Mouse (Mus musculus): Measurements from ENCODE around the gene Crabp1. TPM values are rescaled to one million over a fixed set of nuclear protein-coding genes. Genes with fewer than 3 reads are reported as not detected.

Crabp1 gene
- polyA plus RNA-seq, 1 experiment, result 168 TPM

GRCm38 (mm10) chr9:54776451-54776982 lies 12.0 kb downstream of the Crabp1 start:
- TF ChIP-seq POLR2A (IDR thresholded peaks at IDR 0.05; ENCODE audit: borderline replicate concordance, extremely low read depth, insufficient read depth, insufficient read length, poor library complexity, severe bottlenecking) (no peak), CTCF (IDR thresholded peaks at IDR 0.05; ENCODE audit: borderline replicate concordance, extremely low read depth, insufficient read depth, insufficient read length) (no peak)
- peak; percentile 73 for DNase-seq (ENCODE audit: low read depth)

DNA sequence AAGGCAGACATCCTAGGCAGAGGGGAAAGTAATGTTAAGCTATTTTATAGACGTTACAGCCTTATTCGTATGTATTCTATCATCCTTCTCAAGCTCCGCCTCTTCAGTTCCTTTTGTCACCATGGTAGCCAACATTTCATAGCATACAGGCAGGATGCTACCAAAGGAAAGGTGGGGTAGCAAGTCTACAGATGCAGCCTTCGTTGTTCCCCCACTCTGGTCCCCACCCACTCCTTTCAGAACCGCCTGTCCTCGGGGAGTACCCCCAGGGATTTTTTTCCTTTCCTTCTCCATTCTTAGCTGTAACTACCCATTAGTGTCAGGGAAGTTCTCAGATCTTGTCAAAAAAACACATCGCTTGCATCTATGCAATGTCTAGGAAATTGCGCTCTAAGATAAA lies 14.7 kb downstream of the Crabp1 start:
- TF ChIP-seq POLR2A (IDR thresholded peaks at IDR 0.05; ENCODE audit: borderline replicate concordance, extremely low read depth, insufficient read depth, insufficient read length, poor library complexity, severe bottlenecking) (no peak), CTCF (IDR thresholded peaks at IDR 0.05; ENCODE audit: borderline replicate concordance, extremely low read depth, insufficient read depth, insufficient read length) (no peak)
- peak; percentile 41 for DNase-seq (ENCODE audit: low read depth)

DNA sequence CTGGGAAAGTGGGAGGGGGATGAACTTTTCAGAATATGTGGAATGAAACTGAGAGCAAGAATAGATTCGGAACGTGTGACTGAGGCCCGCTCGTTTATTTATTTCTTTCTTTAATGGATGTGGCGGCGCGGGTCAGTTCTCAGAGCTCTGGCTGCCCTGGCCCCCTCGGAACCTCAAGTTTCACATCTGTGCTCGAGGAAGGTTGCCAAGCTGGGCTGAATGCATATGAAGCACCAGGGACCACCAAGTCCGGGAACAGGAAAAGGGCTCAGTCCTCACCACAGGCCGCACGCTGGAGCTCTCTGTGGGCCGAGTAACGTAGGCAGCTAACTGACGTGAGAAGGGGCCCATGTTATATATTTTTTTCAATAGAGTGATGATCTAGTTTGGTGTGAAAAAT lies 18.0 kb downstream of the Crabp1 start:
- peak; percentile 32 for DNase-seq (ENCODE audit: low read depth)
- TF ChIP-seq POLR2A (IDR thresholded peaks at IDR 0.05; ENCODE audit: borderline replicate concordance, extremely low read depth, insufficient read depth, insufficient read length, poor library complexity, severe bottlenecking), result no peak
- no peak for TF ChIP-seq CTCF (IDR thresholded peaks at IDR 0.05; ENCODE audit: borderline replicate concordance, extremely low read depth, insufficient read depth, insufficient read length)

DNA sequence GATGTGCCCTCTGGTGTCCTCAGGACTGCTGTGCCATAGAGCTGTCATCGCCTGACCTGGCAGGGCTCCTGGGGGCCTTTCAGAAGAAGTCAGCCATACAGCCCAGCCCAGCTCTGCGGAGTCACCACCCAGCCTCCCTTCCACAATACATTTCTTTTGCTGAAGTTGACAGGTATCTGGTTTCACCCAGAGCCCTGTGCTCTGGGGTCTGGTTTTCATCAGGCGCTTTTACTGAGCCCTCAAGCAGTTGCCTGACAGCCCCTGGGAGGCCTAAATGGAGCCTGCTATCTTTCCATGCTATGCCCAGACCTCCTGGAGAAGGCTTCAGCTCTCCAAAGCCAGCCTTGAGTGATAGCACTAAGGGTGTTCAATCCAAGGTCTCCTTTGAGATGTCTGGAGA lies 19.5 kb downstream of the Crabp1 start:
- DNase-seq (ENCODE audit: low read depth), result no peak
- no peak for TF ChIP-seq CTCF (IDR thresholded peaks at IDR 0.05; ENCODE audit: borderline replicate concordance, extremely low read depth, insufficient read depth, insufficient read length)
- TF ChIP-seq POLR2A (IDR thresholded peaks at IDR 0.05; ENCODE audit: borderline replicate concordance, extremely low read depth, insufficient read depth, insufficient read length, poor library complexity, severe bottlenecking), result no peak

GRCm38 (mm10) chr9:54785215-54785614 lies 20.7 kb downstream of the Crabp1 start:
- TF ChIP-seq POLR2A (IDR thresholded peaks at IDR 0.05; ENCODE audit: borderline replicate concordance, extremely low read depth, insufficient read depth, insufficient read length, poor library complexity, severe bottlenecking) (no peak), CTCF (IDR thresholded peaks at IDR 0.05; ENCODE audit: borderline replicate concordance, extremely low read depth, insufficient read depth, insufficient read length) (no peak)
- no peak for DNase-seq (ENCODE audit: low read depth)

DNA sequence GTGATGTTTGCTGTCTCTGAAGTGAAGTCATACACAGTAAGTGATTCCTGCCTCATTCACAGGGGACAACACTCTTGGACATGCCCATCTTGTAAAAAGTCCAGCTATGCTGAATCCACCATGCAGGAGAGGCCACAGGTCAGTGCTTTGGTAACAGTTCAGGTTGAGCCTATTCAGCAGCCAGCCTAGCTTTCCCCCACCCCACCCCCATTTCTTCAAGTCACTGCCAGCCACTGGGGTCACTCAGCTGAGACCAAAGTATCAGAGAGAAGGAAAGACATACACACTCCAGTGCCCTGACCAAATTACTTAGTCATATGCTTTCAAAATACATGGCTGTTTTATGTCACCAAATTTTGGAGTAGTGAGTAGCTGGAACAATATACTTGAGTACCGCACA lies 21.5 kb downstream of the Crabp1 start:
- no peak for TF ChIP-seq POLR2A (IDR thresholded peaks at IDR 0.05; ENCODE audit: borderline replicate concordance, extremely low read depth, insufficient read depth, insufficient read length, poor library complexity, severe bottlenecking)
- TF ChIP-seq CTCF (IDR thresholded peaks at IDR 0.05; ENCODE audit: borderline replicate concordance, extremely low read depth, insufficient read depth, insufficient read length), result no peak
- DNase-seq (ENCODE audit: low read depth), result no peak

- DNase-seq (ENCODE audit: low read depth), result peak; percentile 77
Observed at GRCm38 (mm10) chr9:54787760-54788159, 23.2 kb downstream of the Crabp1 start.

GRCm38 (mm10) chr9:54790271-54790670 lies 25.7 kb downstream of the Crabp1 start:
- DNase-seq (ENCODE audit: low read depth), result peak; percentile 62
- TF ChIP-seq POLR2A (IDR thresholded peaks at IDR 0.05; ENCODE audit: borderline replicate concordance, extremely low read depth, insufficient read depth, insufficient read length, poor library complexity, severe bottlenecking) (no peak), CTCF (IDR thresholded peaks at IDR 0.05; ENCODE audit: borderline replicate concordance, extremely low read depth, insufficient read depth, insufficient read length) (no peak)

More at GRCm38 (mm10) chr9:54787760-54788159, 23.2 kb downstream of the Crabp1 start:
- no peak for TF ChIP-seq CTCF (IDR thresholded peaks at IDR 0.05; ENCODE audit: borderline replicate concordance, extremely low read depth, insufficient read depth, insufficient read length)
- no peak for TF ChIP-seq POLR2A (IDR thresholded peaks at IDR 0.05; ENCODE audit: borderline replicate concordance, extremely low read depth, insufficient read depth, insufficient read length, poor library complexity, severe bottlenecking)

GRCm38 (mm10) chr9:54801460-54801961 lies 37.0 kb downstream of the Crabp1 start:
- DNase-seq (ENCODE audit: low read depth), result peak; percentile 26
- TF ChIP-seq CTCF (IDR thresholded peaks at IDR 0.05; ENCODE audit: borderline replicate concordance, extremely low read depth, insufficient read depth, insufficient read length) (no peak), POLR2A (IDR thresholded peaks at IDR 0.05; ENCODE audit: borderline replicate concordance, extremely low read depth, insufficient read depth, insufficient read length, poor library complexity, severe bottlenecking) (no peak)

DNA sequence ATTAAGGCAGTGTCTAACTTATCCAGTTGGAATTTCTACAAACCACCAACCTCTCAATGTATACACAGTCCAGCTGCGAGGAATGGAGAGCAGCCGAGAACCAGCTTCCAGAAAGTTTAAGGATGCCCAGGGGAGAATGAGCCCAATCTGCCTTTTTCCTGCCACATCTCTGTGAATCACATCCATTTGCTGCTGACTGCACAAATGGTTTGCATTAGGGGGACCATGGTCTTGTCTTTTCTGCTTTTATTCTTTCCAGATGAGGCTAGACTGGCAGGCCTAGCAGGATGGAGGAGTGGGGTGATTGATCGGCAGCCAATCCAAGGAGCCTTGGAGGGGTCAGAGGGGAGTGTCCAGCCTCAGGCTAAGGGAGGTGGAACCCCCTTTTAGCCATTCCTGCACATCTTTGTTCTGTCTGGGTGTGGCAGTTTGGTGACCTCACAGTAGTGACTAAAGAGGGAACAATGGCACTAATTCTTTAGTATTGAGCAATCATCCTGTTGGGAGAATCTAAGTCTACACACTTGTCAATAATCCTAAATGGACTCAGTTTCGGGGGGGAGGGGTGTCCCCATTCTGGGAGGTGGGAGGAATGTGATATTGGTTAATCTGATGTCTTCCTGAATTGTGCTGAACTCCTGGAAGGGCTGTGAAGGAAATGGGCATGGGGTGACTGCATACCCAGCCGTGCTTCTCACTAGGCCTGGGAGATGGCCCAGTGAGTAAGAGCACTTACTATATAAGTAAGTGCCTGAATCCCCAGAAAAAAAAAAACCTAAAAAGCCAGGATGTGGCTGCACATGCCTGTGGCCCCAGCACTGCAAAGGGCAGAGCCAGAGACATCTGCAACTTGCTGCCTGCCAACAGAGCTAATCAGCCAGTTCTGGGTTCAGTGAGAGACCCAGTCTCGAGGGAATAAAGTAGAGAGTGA lies 38.5 kb downstream of the Crabp1 start:
- no peak for TF ChIP-seq POLR2A (IDR thresholded peaks at IDR 0.05; ENCODE audit: borderline replicate concordance, extremely low read depth, insufficient read depth, insufficient read length, poor library complexity, severe bottlenecking)
- no peak for DNase-seq (ENCODE audit: low read depth)

DNA sequence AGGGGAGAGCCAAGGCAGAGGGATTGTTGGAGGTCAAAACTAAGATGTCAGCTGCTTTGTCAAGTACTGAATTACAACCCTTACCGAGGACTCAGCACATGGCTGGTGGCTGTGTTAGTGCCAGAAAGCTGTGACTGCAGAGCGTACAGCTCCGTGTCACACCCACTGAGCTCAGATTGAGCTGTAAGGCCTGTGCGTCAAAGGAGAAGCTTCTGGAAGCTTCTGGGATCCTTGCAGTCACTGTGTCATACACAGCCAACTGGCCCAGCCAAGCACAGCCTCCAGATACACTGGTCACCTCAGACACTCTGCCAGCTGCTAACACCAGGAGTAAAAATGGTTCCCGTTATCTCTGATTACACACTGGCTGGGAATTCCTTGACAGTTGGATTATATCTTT lies 39.8 kb downstream of the Crabp1 start:
- TF ChIP-seq CTCF (IDR thresholded peaks at IDR 0.05; ENCODE audit: borderline replicate concordance, extremely low read depth, insufficient read depth, insufficient read length), result no peak
- no peak for TF ChIP-seq POLR2A (IDR thresholded peaks at IDR 0.05; ENCODE audit: borderline replicate concordance, extremely low read depth, insufficient read depth, insufficient read length, poor library complexity, severe bottlenecking)
- no peak for DNase-seq (ENCODE audit: low read depth)
